10 mouse cellular contexts compared by ENCODE assay signal in genomic region chr1:182237386-182237785, GRCm38 (mm10). TPM values are rescaled to one million over a fixed set of nuclear protein-coding genes. Genes with fewer than 3 reads are reported as not detected.
DNase-seq lines count a peak whose midpoint lies in the region; ATAC-seq lines count a peak whose summit lies in the region.
"Had no signal": no experiment of that assay in that cellular context is flagged by ENCODE, and none has a peak within 500 bp of the region (broad histone marks: within the 10 kb centered on the region; RNA-seq: fewer than 3 reads in every experiment).

No protein-coding gene starts in this region.

- no peaks in the 10 kb centered on the region for H3K36me3 ChIP-seq in limb, embryonic 15.5 days
- H3K36me3 ChIP-seq in hindbrain, embryonic 12.5 days = no peaks in the 10 kb centered on the region
- H3K36me3 ChIP-seq: lung, embryonic 15.5 days had no signal

- 0 out of 2 replicates have a peak overlapping the region, but pooled peaks have one; percentile 27 for H3K27ac ChIP-seq in limb, embryonic 15.5 days
- H3K27ac ChIP-seq in hindbrain, embryonic 12.5 days = no peak overlapping the region
- H3K27ac ChIP-seq: lung, embryonic 15.5 days had no signal

- peak; percentile 34 for DNase-seq in layer of hippocampus, adult 11-12 months (ENCODE audit: low spot score)
- no peak for DNase-seq in layer of hippocampus, adult 9-10 months (ENCODE audit: low spot score)
- DNase-seq in Muller cell, postnatal 12 days (ENCODE audit: inconsistent ontology term) = peak; percentile 87
- DNase-seq in adrenal gland, postnatal 14 days = peak; percentile 50
- no peak for DNase-seq in liver
- DNase-seq in spleen, adult 18-20 months = no peak
- DNase-seq: heart, postnatal 10 days had no signal

- no peak overlapping the region for H3K4me3 ChIP-seq in limb, embryonic 15.5 days
- no peak overlapping the region for H3K4me3 ChIP-seq in hindbrain, embryonic 12.5 days
- H3K4me3 ChIP-seq: lung, embryonic 15.5 days had no signal

- 79% methylated on average over 1 of the region's 1 CpGs for WGBS in limb, embryonic 15.5 days
- WGBS in hindbrain, embryonic 12.5 days = 93% methylated on average over 1 of the region's 1 CpGs

- H3K9me3 ChIP-seq in limb, embryonic 15.5 days = no peaks in the 10 kb centered on the region
- no peaks in the 10 kb centered on the region for H3K9me3 ChIP-seq in hindbrain, embryonic 12.5 days (replicated peaks)
- H3K9me3 ChIP-seq: lung, embryonic 15.5 days had no signal

- H3K9ac ChIP-seq in limb, embryonic 15.5 days = no peak overlapping the region
- H3K9ac ChIP-seq in hindbrain, embryonic 12.5 days = no peak overlapping the region
- H3K9ac ChIP-seq: lung, embryonic 15.5 days had no signal

- H3K4me1 ChIP-seq in limb, embryonic 15.5 days = no peaks in the 10 kb centered on the region
- H3K4me1 ChIP-seq in hindbrain, embryonic 12.5 days = no peaks in the 10 kb centered on the region
- H3K4me1 ChIP-seq: lung, embryonic 15.5 days had no signal

- H3K4me2 ChIP-seq in limb, embryonic 15.5 days = no peak overlapping the region
- no peak overlapping the region for H3K4me2 ChIP-seq in hindbrain, embryonic 12.5 days (replicated peaks)
- H3K4me2 ChIP-seq: lung, embryonic 15.5 days had no signal

- no peaks in the 10 kb centered on the region for H3K27me3 ChIP-seq in limb, embryonic 15.5 days
- no peaks in the 10 kb centered on the region for H3K27me3 ChIP-seq in hindbrain, embryonic 12.5 days
- H3K27me3 ChIP-seq: lung, embryonic 15.5 days had no signal

- ATAC-seq in limb, embryonic 15.5 days (ENCODE audit: insufficient number of reproducible peaks, low FRiP score, low TSS enrichment, low read depth) = no peak
- no peak for ATAC-seq in hindbrain, embryonic 12.5 days (ENCODE audit: low FRiP score)

RNA-seq across cellular contexts. Expression of gene Degs1, which starts 45.2 kb away (rescaled TPM):
- 78.1 and 86.7 TPM in 2 replicates for total RNA-seq in adrenal gland, postnatal 14 days (2021)
- polyA plus RNA-seq in limb, embryonic 15.5 days (2015; fragmentation: Nextera tagmentation; extraction: Ambion mirVana) = 210 and 211 TPM in 2 replicates
- 70.2 and 70.6 TPM in 2 replicates for polyA plus RNA-seq in hindbrain, embryonic 12.5 days (2016; fragmentation: Nextera tagmentation; extraction: Ambion mirVana)

Comparison
In these comparisons a context has a peak if more than half of its experiments do, and no peak if none do; other contexts are left out.
1. DNase-seq: peak in layer of hippocampus, adult 11-12 months (single experiment), Muller cell, postnatal 12 days (single experiment) and adrenal gland, postnatal 14 days (single experiment); none in layer of hippocampus, adult 9-10 months (single experiment), liver (single experiment) and spleen, adult 18-20 months (0 of 2).